Mouse (Mus musculus) kidney, postnatal 25 days (tissue): ENCODE data around the gene Opn5.
A peak's percentile ranks its signal among the peaks of the same experiment; 100 is the strongest.

ENCODE experiments used
- DNase-seq, 2 experiments: peaks; one replicate each; pipeline ENCODE4 v3.0.0; 2021; ENCODE audit warnings: mixed read lengths in 2 of 2

Gene Opn5

DNA sequence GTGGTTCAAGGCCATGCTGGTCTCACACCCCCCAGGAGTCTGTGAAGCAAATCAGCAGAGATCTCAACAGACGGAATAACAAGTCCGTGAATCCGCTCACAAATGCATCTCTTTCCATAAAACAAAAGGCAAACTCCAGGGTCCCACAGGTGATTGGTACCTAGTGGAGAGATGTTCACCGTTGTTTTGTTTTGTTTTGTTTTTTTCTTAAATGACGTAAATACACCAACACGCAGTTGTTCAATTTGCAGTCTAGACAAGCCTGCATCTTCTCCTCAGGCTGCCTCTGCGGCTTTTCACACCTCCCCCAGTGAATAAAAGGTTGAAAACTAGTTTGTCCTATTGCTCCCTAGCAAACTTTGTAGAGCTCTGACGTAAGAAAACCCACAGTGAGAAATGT is at the start of gene Opn5:
Opn5 (minus strand) TSS at position 101 of the 400 bp plus-strand sequence.
- DNase-seq: no peak

GRCm38 (mm10) chr17:42658634-42659422 is 47.6 kb upstream of the Opn5 start:
- DNase-seq: peak in 1 of 2 experiments; percentile 58

DNA sequence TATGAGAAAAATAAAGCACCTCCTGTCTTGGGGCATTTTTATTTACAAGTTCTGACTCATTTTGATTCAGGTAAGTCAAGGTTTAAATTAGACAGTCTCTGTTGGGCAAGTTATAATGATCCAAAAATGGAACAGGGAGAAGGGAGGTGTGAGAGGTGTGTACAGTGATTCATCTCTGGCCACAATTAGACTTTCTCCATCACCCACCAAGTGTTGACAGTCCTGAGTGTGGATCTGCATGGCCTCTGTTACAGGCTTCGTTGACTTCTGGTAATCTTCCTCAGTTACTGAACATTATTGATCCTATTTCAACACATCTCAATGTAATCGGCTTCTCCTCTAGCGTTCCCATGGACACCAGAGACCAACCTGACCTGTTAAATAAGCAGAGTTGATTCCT is 32.2 kb upstream of the Opn5 start:
- DNase-seq: no peak

DNA sequence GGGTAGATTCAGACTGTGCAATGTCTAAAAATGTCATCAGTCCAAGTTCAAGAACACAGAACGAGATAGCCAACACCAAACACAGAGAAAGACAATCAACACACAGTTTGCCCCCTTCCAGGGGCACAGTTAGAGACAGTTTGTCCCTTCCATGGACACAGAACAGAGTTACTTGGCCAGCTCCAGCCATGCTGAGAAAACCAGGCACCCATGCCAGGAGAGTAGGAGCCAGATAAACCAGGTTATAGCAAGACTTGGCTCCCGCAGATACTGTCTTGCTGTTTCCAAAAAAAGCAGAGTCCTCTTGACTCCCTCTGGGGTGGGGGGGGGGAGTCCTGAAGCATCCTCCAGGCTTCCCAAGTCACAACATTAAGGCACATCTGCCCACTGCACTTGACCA is 19.0 kb upstream of the Opn5 start:
- no peak for DNase-seq

GRCm38 (mm10) chr17:42613043-42613737 is 2.0 kb upstream of the Opn5 start:
- DNase-seq: peak in 1 of 2 experiments; percentile 57

GRCm38 (mm10) chr17:42608270-42608669 is 2.9 kb downstream of the Opn5 start:
- DNase-seq: no peak

- DNase-seq: peak; percentile 55 to 79
Observed at GRCm38 (mm10) chr17:42602829-42603784, 8.1 kb downstream of the Opn5 start.

GRCm38 (mm10) chr17:42586486-42586885 is 24.7 kb downstream of the Opn5 start:
- no peak for DNase-seq

- no peak for DNase-seq
Observed at GRCm38 (mm10) chr17:42583029-42583331, 28.2 kb downstream of the Opn5 start.

DNA sequence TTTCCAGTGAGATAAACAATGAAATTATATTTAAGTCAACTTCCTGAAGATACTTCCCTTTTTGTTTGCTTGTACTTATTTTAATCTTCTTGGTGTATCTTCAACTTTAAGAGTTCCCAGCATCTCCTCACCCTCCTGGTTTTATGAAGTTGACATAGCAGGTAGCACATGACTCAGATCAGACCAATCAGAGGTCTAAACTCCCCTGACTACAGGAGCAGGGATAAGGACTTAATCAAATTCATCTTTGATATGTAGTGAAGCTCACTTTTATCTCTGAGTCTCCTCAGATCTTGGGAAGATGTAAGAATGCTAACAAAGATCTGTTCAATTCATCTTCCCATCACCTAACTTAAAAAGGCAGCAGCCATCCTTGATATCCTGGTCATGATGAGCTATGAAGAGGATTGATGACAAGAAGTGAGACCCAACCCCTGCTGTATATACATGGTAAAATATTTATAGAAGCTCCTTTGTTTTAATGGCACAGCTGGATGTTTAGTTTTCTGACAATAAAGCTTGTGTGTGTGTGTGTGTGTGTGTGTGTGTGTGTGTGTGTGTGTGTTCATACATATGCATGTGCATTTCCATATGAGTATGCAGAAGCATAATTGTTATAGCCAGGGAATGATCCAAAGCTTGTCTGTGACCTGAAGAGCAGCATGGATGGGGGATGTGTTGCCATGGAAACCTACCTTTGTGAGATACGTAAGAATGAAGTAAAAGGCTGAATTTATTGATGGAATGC is 28.7 kb downstream of the Opn5 start:
- DNase-seq: no peak

GRCm38 (mm10) chr17:42580623-42581022 is 30.6 kb downstream of the Opn5 start:
- DNase-seq: no peak

GRCm38 (mm10) chr17:42580196-42580595 is 31.0 kb downstream of the Opn5 start:
- no peak for DNase-seq

DNA sequence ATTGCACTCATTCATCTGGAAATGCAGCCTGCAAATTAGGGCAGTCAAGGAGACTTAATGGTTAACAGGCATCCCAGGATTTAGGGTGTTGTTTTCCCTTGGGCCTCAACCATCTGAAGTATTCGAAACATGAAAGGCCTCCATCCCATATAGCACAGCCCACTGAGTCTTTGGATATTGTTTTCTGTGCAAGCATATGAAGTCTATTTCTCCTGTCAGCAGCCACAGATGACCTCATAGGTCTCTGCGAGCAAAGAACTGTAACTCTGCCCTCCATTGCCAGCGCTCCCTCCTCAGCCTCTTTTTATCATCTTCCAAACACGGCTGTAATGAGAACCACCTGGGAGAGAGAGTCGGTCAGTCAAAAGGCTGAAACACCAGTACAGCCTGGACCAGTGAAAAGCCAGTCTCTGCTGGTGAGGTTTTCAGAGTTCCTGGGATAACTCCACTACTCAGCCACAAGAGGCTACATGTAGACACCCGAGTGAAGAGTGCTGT is 34.5 kb downstream of the Opn5 start:
- DNase-seq: peak; percentile 5 to 32

DNA sequence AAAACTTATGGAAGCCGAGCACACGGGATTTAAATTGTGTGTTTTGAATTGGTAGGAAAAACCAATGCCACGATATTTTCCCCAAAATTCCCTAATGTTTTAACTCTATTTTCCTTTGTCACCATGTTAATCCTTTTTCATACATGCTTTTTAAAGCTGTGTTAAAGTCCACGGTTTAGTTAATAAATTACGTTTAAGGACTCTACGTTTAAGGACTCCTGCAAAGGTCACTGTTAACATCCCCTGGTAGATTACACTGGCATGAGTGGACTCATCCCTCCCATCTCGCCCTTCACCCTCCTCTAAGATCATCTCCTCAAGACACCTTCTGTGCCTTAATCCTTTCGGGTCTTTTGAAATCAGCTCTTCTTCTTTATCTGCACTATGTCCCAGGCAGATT is 37.4 kb downstream of the Opn5 start:
- no peak for DNase-seq

DNA sequence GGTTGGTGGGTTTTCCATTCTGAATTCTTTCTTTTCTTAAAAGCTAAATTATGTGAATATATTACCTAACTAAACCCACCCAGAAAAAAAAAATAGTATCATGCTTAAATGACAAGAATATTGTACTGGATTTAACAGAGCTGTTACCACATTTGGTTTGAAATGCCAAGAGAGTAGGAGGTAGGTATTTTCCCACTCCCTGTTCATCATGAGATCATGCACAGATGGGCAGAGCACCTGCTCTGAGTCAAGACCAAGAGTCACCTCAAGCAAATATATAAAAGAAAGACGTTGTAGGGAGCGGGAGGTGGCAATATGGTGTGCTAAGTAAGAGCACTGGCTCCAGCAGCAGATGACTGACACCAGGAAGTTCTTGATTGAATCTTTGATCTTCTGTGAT is 61.6 kb downstream of the Opn5 start:
- DNase-seq: no peak

- DNase-seq: no peak
Observed at GRCm38 (mm10) chr17:42530147-42530546, 81.0 kb downstream of the Opn5 start.

DNA sequence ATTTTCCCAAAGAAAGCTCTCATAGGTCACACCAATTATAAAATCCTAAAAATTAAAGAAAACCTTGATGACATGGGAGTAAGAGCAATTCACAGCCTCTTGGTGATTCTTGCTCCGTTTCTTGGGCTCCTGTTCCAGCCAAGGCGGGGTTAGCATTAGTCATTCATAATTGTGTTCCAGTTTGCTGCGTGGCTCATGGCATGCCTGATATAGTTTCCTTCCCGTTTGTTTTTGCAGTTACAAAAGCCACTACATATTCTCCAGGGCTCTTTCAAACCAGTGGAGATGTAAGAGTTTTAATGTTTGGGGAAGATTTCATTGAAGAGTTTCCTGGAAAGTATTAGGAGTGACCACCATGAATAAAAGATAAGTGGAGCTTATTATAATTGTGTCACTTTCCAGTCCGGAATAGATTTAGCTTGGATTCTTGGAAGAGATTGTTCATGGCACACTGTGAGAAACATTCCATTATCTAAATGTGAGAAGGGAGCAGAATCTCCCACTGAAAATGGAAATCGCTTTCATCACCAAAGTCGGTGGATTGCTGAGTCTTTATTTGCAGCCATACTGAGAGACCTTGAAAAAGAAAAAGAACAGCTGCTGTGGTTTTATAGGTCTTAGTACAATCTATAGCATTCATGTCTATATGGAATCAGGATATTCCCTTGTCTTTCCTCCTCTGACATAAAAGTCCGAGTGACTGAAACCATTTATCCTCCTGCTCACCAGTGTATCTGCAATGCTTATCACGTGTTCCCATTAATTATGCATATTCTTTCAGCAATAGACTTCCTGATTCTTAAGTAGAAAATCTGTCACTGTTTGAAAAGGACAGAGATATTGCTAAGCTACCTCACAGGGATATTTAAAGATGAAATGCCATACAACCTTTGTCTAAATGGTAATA is 101.6 kb downstream of the Opn5 start:
- no peak for DNase-seq
